Mouse (Mus musculus) hindbrain, embryonic 14.5 days (tissue): ENCODE measurements at regions not wholly inside any gene's neighbourhood (a gene's known extent, or its start where the extent isn't known, plus 50 kb on each side); places are given as distances from the start of the nearest gene placed in this dataset.

Experiments
- ATAC-seq: fragments of 200-750 bp; cut with Nextera tagmentation; 2 replicates; pipeline ENCODE4 v1.8.0; 2017; ENCODE audit warnings: moderate number of reproducible peaks, mild to moderate bottlenecking, moderate TSS enrichment, moderate library complexity; ENCODE audit not compliant: low FRiP score
- DNase-seq: peaks from one replicate; pipeline ENCODE4 v3.0.0-alpha.2; 2015; ENCODE audit warnings: low spot score
- H3K27ac ChIP-seq: fragments of 300-500 bp; sonication (generic); 2 replicates; pipeline ENCODE4 v1.5.1; 2014; ENCODE audit warnings: mild to moderate bottlenecking, moderate library complexity
- H3K27me3 ChIP-seq: fragments of 300-500 bp; sonication (generic); 2 replicates; pipeline ENCODE4 v1.6.1; 2014; ENCODE audit warnings: mild to moderate bottlenecking, low read length, mixed read lengths; ENCODE audit not compliant: control insufficient read depth, insufficient read depth
- H3K36me3 ChIP-seq: fragments of 300-500 bp; sonication (generic); replicated peaks from 2 replicates; pipeline ENCODE4 v1.6.1; 2014; ENCODE audit not compliant: control insufficient read depth, insufficient read depth
- H3K4me1 ChIP-seq: fragments of 300-500 bp; sonication (generic); replicated peaks from 2 replicates; pipeline ENCODE4 v1.6.1; 2014; ENCODE audit warnings: antibody characterized with exemption, low read length, mixed read lengths; ENCODE audit not compliant: control insufficient read depth, insufficient read depth
- H3K4me2 ChIP-seq: fragments of 300-500 bp; sonication (generic); replicated peaks from 2 replicates; pipeline ENCODE4 v1.6.1; 2014; ENCODE audit warnings: mild to moderate bottlenecking, moderate library complexity
- H3K4me3 ChIP-seq: fragments of 300-500 bp; sonication (generic); replicated peaks from 2 replicates; pipeline ENCODE4 v1.5.1; 2014; ENCODE audit warnings: mild to moderate bottlenecking, low read length
- H3K9ac ChIP-seq: fragments of 300-500 bp; sonication (generic); 2 replicates; pipeline ENCODE4 v1.6.1; 2014
- H3K9me3 ChIP-seq: fragments of 300-500 bp; sonication (generic); 2 replicates; pipeline ENCODE4 v1.6.1; 2016; ENCODE audit warnings: low read length; ENCODE audit not compliant: control insufficient read depth
- WGBS: fragments of 180-500 bp; shearing (Covaris S2); extraction: QIAGEN DNeasy Blood & Tissue Kit; methylation state at CpG from one replicate; pipeline ENCODE4 v1.1.7; 2014; 5-methylcytosine and 5-hydroxymethylcytosine counted together

- DNase-seq (no peak), ATAC-seq (no peak)
- Histone ChIP-seq H3K36me3 (no peaks in the 10 kb centered on the region), H3K9ac (no peak overlapping the region), H3K27ac (no peak overlapping the region), H3K4me1 (no peaks in the 10 kb centered on the region), H3K9me3 (no peaks in the 10 kb centered on the region), H3K27me3 (no peaks in the 10 kb centered on the region), H3K4me3 (no peak overlapping the region), H3K4me2 (no peak overlapping the region)
- 91% methylated on average over 4 of the region's 4 CpGs for WGBS
Measured at GRCm38 (mm10) chr9:101348771-101349170, 97.2 kb upstream of the Ppp2r3a start.

DNA sequence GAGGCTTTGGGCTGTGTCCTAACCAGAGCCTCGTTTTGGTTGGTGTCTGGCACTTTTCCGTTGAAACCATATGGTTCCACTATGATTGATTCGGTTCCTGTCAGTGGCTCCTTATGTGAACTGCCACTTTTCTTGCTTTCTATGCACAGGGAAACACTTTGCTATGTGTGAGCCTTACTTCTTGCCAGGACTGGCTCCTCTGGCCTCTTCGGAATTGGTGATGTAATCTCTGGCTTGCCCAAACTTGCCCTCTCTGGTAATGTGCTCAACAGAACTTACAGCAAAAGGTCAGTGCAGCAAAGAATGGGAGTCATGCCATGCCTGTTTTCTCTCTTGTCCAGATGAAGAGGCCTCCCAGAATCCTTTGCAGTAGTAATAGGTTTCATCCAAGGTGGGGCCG lies 91.3 kb upstream of the Ppp2r3a start:
- Histone ChIP-seq H3K36me3 (no peaks in the 10 kb centered on the region), H3K9me3 (no peaks in the 10 kb centered on the region), H3K4me2 (no peak overlapping the region), H3K4me1 (no peaks in the 10 kb centered on the region), H3K9ac (no peak overlapping the region), H3K4me3 (no peak overlapping the region), H3K27ac (no peak overlapping the region), H3K27me3 (no peaks in the 10 kb centered on the region)
- DNase-seq (no peak), ATAC-seq (no peak)
- WGBS: 84% methylated on average over 5 of the region's 5 CpGs

- H3K4me3 ChIP-seq: no peak overlapping the region
- H3K9me3 ChIP-seq: no peaks in the 10 kb centered on the region
- no peaks in the 10 kb centered on the region for H3K36me3 ChIP-seq
- WGBS: 73% methylated on average over 11 of the region's 11 CpGs
- no peak overlapping the region for H3K27ac ChIP-seq
- ATAC-seq: no peak
- H3K27me3 ChIP-seq: no peaks in the 10 kb centered on the region
- no peak overlapping the region for H3K9ac ChIP-seq
- H3K4me1 ChIP-seq: no peaks in the 10 kb centered on the region
- no peak for DNase-seq
- no peak overlapping the region for H3K4me2 ChIP-seq
Measured at GRCm38 (mm10) chr9:101340796-101341465, 89.3 kb upstream of the Ppp2r3a start.

DNA sequence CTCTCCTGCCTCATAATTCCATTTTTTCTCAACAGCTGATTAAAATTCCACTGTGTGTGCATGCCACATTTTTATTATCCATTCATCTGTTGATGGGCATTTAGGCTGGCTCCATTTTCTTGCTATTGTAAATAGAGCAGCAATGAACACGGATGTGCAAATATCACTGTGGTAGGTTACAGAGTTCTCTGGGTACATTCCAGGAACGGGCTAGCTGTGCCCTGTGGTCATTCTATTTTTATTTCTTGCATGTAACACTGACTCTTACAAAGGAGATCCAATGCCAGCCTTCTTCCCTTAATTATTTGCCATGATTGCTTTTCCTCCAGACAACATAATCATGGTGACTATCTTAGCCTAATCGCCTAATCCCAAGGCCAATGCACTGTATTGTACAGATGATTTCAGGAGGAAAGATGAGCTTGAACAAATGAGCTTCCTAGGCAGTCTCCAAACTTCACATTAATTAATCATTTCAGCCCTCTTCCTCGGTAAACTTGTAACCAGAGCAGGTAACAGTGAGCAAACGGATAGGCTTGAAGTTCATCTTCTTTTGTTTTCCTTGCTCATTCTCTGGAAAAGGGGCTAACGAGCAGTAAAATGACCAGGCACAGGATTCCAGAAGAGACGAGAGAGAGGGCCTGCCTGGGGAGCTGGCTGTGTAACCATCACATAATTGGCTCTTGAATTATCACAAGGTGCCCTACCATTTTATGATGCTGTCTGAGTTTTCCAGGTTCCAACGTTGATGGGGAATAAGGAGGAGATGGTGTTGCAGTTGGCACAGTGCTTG lies 77.6 kb upstream of the Ppp2r3a start:
- Histone ChIP-seq H3K9ac (no peak overlapping the region), H3K36me3 (no peaks in the 10 kb centered on the region), H3K4me3 (no peak overlapping the region), H3K27ac (0 out of 2 replicates have a peak overlapping the region, but pooled peaks have one; percentile 5), H3K9me3 (no peaks in the 10 kb centered on the region), H3K4me1 (no peaks in the 10 kb centered on the region), H3K4me2 (no peak overlapping the region), H3K27me3 (no peaks in the 10 kb centered on the region)
- WGBS: 66% methylated on average over 8 of the region's 8 CpGs
- no peak for ATAC-seq
- DNase-seq: no peak

DNA sequence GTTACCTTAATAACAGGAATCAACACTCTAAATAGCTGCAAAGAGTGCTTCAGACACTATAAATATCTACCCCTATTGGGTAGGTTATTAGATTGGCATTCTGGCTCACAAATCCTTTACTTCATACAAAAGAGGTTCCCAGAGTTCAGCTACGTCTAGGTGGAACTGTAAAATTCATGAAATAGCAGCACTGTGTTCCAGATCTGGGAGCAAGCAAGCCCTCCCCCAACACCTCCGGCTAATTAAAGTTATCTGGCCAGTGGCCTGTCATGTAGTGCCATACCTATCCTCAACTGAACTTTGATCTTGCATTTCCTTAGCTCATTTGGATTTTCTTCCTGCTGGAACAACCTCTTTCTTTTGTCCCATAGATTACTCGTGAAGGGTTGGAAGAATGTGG lies 75.4 kb upstream of the Ppp2r3a start:
- no peak overlapping the region for H3K9ac ChIP-seq
- no peak for DNase-seq
- no peak for ATAC-seq
- no peak overlapping the region for H3K4me2 ChIP-seq
- no peaks in the 10 kb centered on the region for H3K27me3 ChIP-seq
- no peak overlapping the region for H3K27ac ChIP-seq
- no peak overlapping the region for H3K4me3 ChIP-seq
- 68% methylated on average over 3 of the region's 3 CpGs for WGBS
- H3K9me3 ChIP-seq: no peaks in the 10 kb centered on the region
- H3K4me1 ChIP-seq: no peaks in the 10 kb centered on the region
- no peaks in the 10 kb centered on the region for H3K36me3 ChIP-seq

GRCm38 (mm10) chr9:101314036-101314435 lies 62.4 kb upstream of the Ppp2r3a start:
- ATAC-seq (no peak), DNase-seq (peak; percentile 88)
- Histone ChIP-seq H3K27ac (peak overlapping the region; percentile 47), H3K4me2 (no peak overlapping the region), H3K9ac (no peak overlapping the region), H3K9me3 (no peaks in the 10 kb centered on the region), H3K4me3 (no peak overlapping the region), H3K27me3 (no peaks in the 10 kb centered on the region), H3K36me3 (no peaks in the 10 kb centered on the region), H3K4me1 (peaks cover 3% of the 10 kb centered on the region)
- 30% methylated on average over 4 of the region's 4 CpGs for WGBS

DNA sequence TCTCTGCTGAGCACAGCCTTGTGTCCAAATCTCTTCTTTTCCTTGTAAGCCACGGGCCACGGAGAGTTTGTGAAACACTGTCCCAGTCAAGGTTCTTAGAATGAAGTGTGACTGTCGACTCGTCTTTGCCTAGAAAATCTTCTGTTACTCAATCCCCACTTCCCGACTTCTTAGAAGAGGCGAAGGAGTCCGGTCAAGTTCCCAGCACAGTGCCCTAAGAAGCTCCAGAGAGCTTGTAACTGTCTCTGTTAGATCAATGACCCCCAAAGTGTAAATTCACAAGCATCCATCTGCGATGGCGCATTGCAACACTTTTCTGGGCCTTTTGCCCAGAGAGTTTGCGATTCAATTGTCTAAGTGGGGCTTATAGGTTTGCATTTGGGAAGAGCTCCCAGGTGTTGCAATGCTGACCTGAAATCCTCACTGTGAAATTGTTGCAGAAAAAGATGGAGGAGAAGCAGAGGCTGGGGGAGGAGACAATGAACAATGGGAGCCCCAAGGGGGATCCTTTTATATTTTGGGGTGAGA lies 54.9 kb upstream of the Ppp2r3a start:
- no peaks in the 10 kb centered on the region for H3K27me3 ChIP-seq
- ATAC-seq: no peak
- no peak overlapping the region for H3K27ac ChIP-seq
- H3K9me3 ChIP-seq: no peaks in the 10 kb centered on the region
- H3K9ac ChIP-seq: no peak overlapping the region
- no peaks in the 10 kb centered on the region for H3K4me1 ChIP-seq
- DNase-seq: no peak
- H3K36me3 ChIP-seq: no peaks in the 10 kb centered on the region
- WGBS: 91% methylated on average over 10 of the region's 10 CpGs
- no peak overlapping the region for H3K4me3 ChIP-seq
- no peak overlapping the region for H3K4me2 ChIP-seq

GRCm38 (mm10) chr9:101305730-101306129 lies 54.1 kb upstream of the Ppp2r3a start:
- Histone ChIP-seq H3K9ac (no peak overlapping the region), H3K4me2 (no peak overlapping the region), H3K27ac (no peak overlapping the region), H3K27me3 (no peaks in the 10 kb centered on the region), H3K36me3 (no peaks in the 10 kb centered on the region), H3K4me1 (no peaks in the 10 kb centered on the region), H3K4me3 (no peak overlapping the region), H3K9me3 (no peaks in the 10 kb centered on the region)
- ATAC-seq (no peak), DNase-seq (no peak)
- WGBS: 88% methylated on average over 4 of the region's 4 CpGs
